Mouse (Mus musculus): ENCODE data around the gene Cd53.

Gene Cd53

DNA sequence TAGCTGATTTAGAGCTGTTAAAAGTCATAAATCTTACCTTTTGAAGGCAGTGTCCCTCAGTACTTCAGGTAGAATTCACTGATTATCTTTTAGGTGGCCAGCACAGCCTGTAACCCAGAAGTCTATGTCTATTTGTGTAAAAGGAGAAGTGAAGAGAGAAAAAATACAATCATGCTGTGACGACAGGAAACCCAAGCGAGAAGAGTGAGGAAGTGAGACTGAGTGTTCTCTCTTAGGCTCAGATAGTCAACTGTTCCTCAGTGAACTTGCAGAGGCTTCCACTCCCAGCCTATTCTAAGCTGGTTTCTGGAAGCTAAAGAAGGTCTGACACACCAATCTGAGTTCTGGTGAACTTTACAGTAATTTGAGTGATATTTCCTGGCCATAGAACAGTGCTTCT is at the start of gene Cd53:
Gene Cd53, minus strand, starts transcription at position 220 of the 400 bp plus-strand sequence.
- peak in 1 of 2 experiments; percentile 16 for DNase-seq (ENCODE audit: low spot score in 2 of 2)

DNA sequence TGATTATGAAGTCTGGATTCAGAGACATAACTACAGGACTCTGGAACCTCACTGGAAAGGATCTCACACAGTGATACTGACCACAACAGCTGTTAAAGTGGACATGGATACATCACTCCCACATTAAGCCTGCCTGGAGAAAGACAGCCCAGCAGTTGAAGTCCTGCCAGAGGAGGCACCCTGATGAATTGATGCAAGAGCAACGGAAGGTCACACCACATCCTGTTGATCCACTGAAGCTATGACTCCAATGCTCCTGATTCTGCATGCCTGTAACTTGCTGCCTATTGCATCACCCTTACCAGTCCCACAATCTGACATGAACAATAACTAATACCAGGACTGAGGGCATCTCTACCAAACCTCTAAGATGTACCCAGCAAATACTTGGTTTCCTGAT is 42.2 kb upstream of the Cd53 start:
- DNase-seq (ENCODE audit: low spot score in 2 of 2), result no peak

DNA sequence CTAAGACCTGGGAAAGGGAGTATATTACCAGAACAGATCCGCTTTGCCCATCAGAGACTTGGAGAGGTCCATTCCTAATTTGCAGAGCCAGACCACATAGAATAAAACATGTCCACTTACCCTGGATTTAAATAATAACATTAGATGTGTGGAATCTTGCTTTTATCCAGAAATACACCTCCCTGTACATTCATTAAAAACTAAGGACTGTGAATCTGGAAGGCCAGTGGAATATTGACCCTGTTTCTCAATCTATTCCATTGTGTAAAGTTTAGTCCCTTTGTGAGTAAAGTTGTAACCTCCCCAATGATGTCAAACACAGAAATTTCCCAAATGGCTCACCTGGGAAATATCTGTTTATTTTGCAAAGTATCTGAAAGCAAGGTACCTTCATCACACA is 36.2 kb upstream of the Cd53 start, which contains the start of gene Olfr266:
Gene Olfr266, minus strand, starts transcription at position 101 of the 400 bp plus-strand sequence.
- DNase-seq (ENCODE audit: low spot score in 2 of 2), result no peak

DNA sequence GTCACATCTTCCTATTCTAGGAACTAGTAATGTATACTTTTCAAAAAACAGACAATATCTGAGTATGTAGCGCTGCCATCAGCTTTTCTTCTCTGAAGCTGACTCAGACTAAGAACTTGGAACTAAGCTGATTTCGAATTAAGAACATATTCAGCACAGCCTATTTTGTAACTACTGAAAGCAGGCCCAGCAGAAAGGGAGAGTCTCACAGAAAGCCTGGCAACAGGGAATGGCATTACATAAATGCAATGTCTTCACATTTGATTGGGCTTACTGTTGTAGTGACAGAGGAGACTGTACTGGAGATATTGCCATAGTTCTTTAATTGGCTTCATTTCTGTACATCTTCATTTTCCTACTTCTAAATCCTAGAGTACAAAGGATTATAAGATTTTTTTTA is 27.7 kb upstream of the Cd53 start:
- DNase-seq (ENCODE audit: low spot score in 2 of 2), result no peak

DNA sequence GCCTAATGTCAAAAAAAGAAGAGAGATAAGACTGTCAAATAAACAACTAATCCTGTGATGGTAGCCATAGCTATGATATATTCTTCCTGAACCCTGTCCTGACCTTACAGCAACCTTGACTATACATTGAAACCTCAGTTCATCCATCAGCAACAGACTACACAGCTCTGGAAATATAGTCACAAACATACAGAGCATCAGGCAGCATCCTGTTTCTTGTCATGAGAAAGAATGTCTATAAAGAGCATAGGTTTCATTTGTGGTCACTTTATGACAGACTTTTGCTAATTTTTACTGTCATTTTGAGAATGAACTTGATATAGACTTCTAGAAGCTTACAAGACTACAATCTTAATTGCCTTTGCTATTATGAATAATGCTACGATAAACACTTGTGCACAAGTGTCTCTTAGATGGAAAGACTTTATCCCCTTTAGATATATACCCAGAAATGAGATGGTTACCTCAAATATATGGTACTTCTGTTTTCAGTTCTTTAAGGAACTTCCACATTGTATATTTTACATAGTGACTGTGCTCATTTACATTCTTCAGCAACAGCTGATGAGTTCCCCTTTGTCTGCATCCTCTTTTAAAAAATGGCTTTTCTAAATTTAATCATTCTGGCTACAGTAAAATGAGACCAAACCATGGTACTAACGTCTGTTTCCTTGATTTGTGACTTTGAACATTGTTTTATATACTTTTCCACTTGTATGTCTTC is 19.2 kb upstream of the Cd53 start:
- no peak for DNase-seq (ENCODE audit: low spot score in 2 of 2)

DNA sequence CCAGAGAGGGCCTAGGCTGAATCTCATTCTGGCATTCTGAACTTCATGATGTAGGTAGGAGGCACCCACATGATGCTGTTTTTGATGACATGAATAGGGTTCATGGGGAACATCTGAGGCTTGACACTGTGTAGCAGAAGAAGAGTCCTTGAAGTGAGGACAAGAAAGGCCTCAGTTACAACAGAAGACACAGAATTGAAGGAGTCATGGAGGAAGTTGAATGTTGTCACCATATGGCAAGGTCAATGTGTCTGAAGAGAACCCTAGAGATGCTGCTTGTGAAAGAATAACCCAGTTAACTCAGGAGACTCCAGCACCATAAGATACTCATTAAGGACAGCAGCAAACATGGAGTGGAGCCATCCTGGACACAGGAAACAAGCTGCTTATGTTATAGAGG is 8.1 kb upstream of the Cd53 start:
- no peak for DNase-seq (ENCODE audit: low spot score in 2 of 2)

DNA sequence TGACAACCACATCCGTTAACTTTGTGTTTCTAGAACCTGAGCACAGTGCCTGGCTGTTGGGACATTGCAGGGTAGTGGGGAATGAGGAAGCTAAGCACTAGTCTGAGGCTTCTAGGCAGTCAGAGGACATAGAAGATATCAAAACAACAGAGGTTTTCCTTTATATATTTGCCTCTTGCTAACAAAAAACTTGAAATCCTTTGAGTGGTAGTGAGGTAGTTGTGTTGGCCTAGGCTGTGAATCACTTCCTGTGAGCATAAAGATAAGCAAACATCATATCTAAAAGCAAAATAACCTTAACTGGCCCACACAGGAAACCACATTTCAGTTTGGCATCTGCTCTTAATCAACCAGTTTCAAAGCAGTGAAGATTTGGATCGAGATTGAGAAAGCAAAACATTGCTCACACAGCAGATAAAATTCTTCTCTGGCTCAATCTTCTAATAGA is 1.5 kb downstream of the Cd53 start:
- DNase-seq (ENCODE audit: low spot score in 2 of 2), result no peak

DNA sequence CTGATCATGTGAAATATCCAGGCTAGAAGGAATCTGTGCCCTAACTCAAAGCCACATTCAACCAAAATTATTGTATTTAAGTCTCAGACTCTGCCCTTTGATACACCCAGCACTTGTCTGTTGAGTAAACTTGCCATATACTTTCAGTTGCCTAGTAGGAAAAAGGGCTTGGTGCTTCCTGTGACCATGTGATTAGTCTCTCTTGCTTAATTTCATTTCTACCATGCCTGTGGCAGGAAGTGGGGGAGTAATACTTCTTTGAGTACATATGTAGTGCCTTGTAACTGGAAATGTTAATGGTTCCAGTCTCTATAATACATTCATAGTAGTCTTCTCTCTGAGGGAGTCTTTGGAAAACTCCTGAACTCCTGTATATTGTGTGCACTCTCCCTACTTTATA is 2.0 kb downstream of the Cd53 start:
- DNase-seq (ENCODE audit: low spot score in 2 of 2), result no peak

DNA sequence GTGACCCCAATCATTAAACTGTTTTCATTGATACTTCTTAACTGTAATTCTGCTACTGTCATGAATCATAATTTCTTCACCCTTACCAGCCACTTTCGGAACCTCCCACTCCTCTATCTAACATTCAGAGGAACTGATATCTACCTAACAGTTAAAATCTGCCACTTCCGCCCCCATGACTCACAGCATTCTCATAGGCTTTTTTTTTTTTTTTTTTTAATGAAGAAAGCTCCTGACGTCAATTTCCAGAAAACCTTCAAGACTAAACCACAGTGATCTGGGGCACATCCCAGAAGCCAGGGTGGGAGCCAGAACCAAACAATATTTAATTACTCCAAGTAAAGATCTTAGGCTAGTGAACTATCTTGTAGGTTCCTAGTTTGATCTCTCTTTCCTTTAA is 4.8 kb downstream of the Cd53 start:
- no peak for DNase-seq (ENCODE audit: low spot score in 2 of 2)

DNA sequence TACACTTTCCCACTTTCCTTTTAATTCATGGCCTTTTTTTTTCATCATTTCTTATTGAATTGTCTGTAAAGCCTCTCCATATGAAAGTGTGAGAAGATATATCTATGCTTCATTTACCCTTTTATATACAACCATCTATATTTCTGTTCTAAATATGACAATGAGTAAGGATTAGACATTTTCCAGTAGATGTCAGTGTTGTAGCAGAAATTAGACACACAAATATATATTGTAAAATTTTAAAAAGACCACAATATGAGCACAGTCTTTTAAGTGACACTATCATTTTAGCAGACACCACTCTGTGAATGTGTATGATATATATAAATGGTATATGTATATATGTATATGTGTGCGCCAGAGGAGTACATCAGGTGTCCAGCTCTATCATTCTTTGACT is 18.1 kb downstream of the Cd53 start:
- DNase-seq (ENCODE audit: low spot score in 2 of 2), result no peak

DNA sequence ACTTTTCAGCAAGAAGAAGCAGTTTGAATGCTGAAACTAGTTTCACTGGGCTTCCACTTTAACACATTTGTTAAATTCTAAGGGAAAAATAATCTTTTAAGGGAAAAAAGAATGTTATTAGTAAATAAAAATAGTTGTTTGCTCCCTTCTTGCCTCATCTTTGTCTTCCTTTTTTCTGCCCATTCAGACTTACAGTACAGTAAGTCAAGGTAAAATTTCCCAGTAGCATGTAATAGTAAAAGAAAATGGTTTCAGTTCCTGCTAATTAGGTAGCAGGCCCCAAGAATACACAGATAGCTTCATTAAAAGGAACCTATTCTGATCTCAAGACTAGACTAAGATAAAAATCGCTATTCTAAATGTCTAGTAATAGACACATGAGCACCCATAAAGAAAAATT is 34.1 kb downstream of the Cd53 start:
- no peak for DNase-seq (ENCODE audit: low spot score in 2 of 2)

DNA sequence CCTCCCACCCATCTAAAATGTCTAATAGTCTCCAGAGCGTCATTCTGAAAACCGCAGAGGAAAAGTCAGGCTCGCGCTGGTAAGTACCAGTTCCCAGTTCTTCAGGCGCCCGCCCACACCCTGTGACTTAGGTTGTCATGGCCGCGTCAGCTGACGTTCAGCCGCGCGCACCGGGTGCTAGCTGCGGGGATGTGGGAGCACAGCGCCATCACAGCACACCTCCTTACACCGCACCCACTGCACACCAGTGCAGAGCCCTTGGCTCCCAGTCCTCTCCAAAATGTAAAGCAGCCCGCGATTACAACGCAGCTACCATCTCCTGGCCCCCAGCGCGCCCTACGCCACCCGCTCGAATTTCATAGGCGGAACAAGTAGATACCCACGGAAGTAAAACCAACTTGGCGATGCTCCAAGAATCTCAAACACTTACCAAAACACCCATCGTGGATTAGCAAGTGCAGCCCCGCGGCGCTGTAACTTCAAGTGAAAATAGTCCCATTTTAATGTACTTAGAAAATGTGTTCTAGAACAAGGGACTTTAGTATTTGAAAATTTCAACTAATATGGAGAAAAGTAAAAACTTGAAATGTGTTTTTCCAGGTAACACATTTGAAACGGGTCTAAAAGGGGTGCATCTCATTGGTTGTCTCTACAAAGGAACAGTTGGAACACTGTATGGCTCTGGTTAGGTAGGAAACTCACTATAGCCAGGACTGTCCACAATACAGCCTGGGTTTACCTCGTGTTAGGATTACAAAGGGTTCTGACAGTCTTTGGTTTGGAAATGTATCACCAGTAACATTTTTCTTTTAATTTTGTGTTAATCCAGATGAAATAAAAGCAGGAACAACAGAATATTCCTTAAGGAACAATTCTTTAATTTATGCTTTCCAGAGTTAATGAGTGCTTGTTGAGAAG is 67.7 kb downstream of the Cd53 start:
- DNase-seq (ENCODE audit: low spot score in 2 of 2), result peak; percentile 93 to 95

DNA sequence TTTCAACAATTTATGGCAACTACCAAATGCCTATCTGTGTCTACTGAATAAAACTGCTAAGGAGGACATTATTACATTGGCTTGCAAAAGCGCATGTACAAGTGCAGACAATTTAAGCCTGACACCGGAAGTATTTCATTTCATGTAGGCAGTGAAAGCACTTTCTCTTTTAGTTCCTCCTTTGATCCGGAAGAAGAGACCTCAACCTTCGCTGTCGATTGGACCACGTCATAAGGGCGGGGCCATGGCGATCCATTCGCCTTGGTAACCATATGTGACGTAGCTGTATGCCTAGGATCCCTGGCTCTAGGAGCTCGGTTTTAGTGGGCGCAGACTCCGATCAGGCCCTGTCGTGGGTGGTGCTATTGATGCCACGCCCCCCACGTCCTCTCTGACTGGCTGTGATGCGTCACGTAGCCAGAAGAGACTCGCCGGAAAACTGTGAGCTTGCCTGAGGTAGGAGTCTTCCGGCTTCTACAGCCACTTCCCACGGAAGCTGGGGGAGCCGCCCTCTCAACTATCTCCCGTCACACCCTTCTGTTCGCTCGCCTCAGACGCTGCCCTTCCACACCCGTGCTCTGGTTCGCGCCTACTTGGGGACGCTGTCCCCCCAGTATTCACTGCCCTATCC is 68.4 kb downstream of the Cd53 start:
- DNase-seq (ENCODE audit: low spot score in 2 of 2), result peak; percentile 97 to 99

Data from right cerebral cortex, postnatal 10 days (tissue).